30 mouse cellular contexts compared by ENCODE assay signal in genomic region chr9:61813291-61813690, GRCm38 (mm10).
DNase-seq lines count a peak whose midpoint lies in the region; ATAC-seq and TF ChIP-seq lines count a peak whose summit lies in the region.
"Had no signal": no experiment of that assay in that cellular context is flagged by ENCODE, and none has a peak within 500 bp of the region (broad histone marks: within the 10 kb centered on the region; RNA-seq: fewer than 3 reads in every experiment).

No protein-coding gene starts in this region.

- DNase-seq in liver, adult 2 months (ENCODE audit: extremely low read depth, low read depth, low spot score), result peak; percentile 95
- DNase-seq in liver, embryonic 11.5 days (ENCODE audit: low spot score), result no peak
- DNase-seq in CD4-positive helper T cell, adult 2 months (ENCODE audit: low read depth, low spot score), result peak; percentile 20
- DNase-seq in CD4-positive, CD25-positive, alpha-beta regulatory T cell, adult 2 months (ENCODE audit: low read depth, low spot score), result peak; percentile 20
- DNase-seq in cerebellum, postnatal 25 days, result no peak
- DNase-seq in right cerebral cortex, adult 2 months (ENCODE audit: low spot score in 2 of 2), result no peak
- DNase-seq in spleen, postnatal 4 days (ENCODE audit: low spot score in 2 of 2), result no peak
- DNase-seq: adrenal gland, adult 2 months; adrenal gland, postnatal 14 days; cerebellum, adult 11 months; cerebellum, adult 2 months; cerebellum, adult 9-11 months; cerebellum, postnatal 36 days; embryo, embryonic 11 days; gastrocnemius, postnatal 10 days; gastrocnemius, postnatal 36 days; heart, adult 2 months; heart, postnatal 10 days; heart, postnatal 36 days had no signal

- WGBS in liver, adult 2 months, result 18% methylated on average over 3 of the region's 3 CpGs
- WGBS in liver, embryonic 11.5 days, result 75% methylated on average over 3 of the region's 3 CpGs
- WGBS in liver, embryonic 16.5 days (ENCODE audit: insufficient replicate concordance), result 50% methylated on average over 3 of the region's 3 CpGs

- TF ChIP-seq CTCF in liver, adult 2 months (IDR thresholded peaks at IDR 0.05; ENCODE audit: low read depth, low read length), result no peak

- no peaks in the 10 kb centered on the region for H3K9me3 ChIP-seq in liver, embryonic 11.5 days (ENCODE audit: control insufficient read depth, low read length)
- no peaks in the 10 kb centered on the region for H3K9me3 ChIP-seq in liver, embryonic 16.5 days (replicated peaks; ENCODE audit: control insufficient read depth, low read length)
- H3K9me3 ChIP-seq: embryonic facial prominence, embryonic 10.5 days; embryonic facial prominence, embryonic 13.5 days; forebrain, embryonic 12.5 days; forebrain, embryonic 15.5 days; heart, embryonic 12.5 days; heart, embryonic 15.5 days; hindbrain, embryonic 10.5 days; hindbrain, embryonic 13.5 days had no signal

- H3K4me3 ChIP-seq in liver, adult 2 months (ENCODE audit: insufficient read depth, low read depth, low read length), result no peak overlapping the region
- no peak overlapping the region for H3K4me3 ChIP-seq in liver, embryonic 11.5 days (ENCODE audit: low read depth, low read length)
- H3K4me3 ChIP-seq in liver, embryonic 16.5 days (ENCODE audit: low read depth, low read length), result no peak overlapping the region
- H3K4me3 ChIP-seq: embryonic facial prominence, embryonic 10.5 days; embryonic facial prominence, embryonic 13.5 days; erythroblast, embryonic 14.5 days; forebrain, embryonic 12.5 days; forebrain, embryonic 15.5 days; heart, adult 2 months; heart, embryonic 12.5 days; heart, embryonic 15.5 days; hindbrain, embryonic 10.5 days; hindbrain, embryonic 13.5 days had no signal

- peak overlapping the region; percentile 96 for H3K27ac ChIP-seq in liver, adult 2 months (replicated peaks; ENCODE audit: insufficient read depth, low read depth, low read length)
- no peak overlapping the region for H3K27ac ChIP-seq in liver, embryonic 11.5 days (ENCODE audit: low read depth, low read length)
- peak overlapping the region; percentile 64 for H3K27ac ChIP-seq in liver, embryonic 16.5 days (ENCODE audit: low read length)
- H3K27ac ChIP-seq: embryonic facial prominence, embryonic 10.5 days; embryonic facial prominence, embryonic 13.5 days; forebrain, embryonic 12.5 days; forebrain, embryonic 15.5 days; heart, adult 2 months; heart, embryonic 15.5 days; hindbrain, embryonic 10.5 days; hindbrain, embryonic 13.5 days had no signal

- no peaks in the 10 kb centered on the region for H3K36me3 ChIP-seq in liver, adult 2 months (ENCODE audit: control insufficient read depth, insufficient read depth, low read length)
- H3K36me3 ChIP-seq in liver, embryonic 11.5 days (ENCODE audit: control insufficient read depth, insufficient read depth, low read length), result no peaks in the 10 kb centered on the region
- no peaks in the 10 kb centered on the region for H3K36me3 ChIP-seq in liver, embryonic 16.5 days (ENCODE audit: control insufficient read depth, insufficient read depth)
- H3K36me3 ChIP-seq: embryonic facial prominence, embryonic 10.5 days; embryonic facial prominence, embryonic 13.5 days; forebrain, embryonic 12.5 days; forebrain, embryonic 15.5 days; heart, embryonic 12.5 days; heart, embryonic 15.5 days; hindbrain, embryonic 10.5 days; hindbrain, embryonic 13.5 days had no signal

- H3K4me1 ChIP-seq in liver, adult 2 months (ENCODE audit: control insufficient read depth, insufficient read depth, low read length), result peaks cover 45% of the 10 kb centered on the region
- H3K4me1 ChIP-seq in liver, embryonic 11.5 days (replicated peaks; ENCODE audit: control insufficient read depth, insufficient read depth, low read length), result peaks cover 5% of the 10 kb centered on the region; the same call in 1 of the 2 replicates
- peaks cover 3% of the 10 kb centered on the region for H3K4me1 ChIP-seq in liver, embryonic 16.5 days (ENCODE audit: control insufficient read depth, low read depth, low read length)
- H3K4me1 ChIP-seq: forebrain, embryonic 15.5 days; heart, embryonic 15.5 days had no signal

- H3K4me2 ChIP-seq in liver, embryonic 11.5 days, result no peak overlapping the region
- no peak overlapping the region for H3K4me2 ChIP-seq in liver, embryonic 16.5 days (ENCODE audit: low read depth, low read length)
- H3K4me2 ChIP-seq: embryonic facial prominence, embryonic 13.5 days; forebrain, embryonic 12.5 days; forebrain, embryonic 15.5 days; heart, embryonic 12.5 days; heart, embryonic 15.5 days; hindbrain, embryonic 13.5 days had no signal

- TF ChIP-seq POLR2A in liver, adult 2 months (IDR thresholded peaks at IDR 0.05; ENCODE audit: extremely low read depth, insufficient read depth, low read length), result no peak

- no peaks in the 10 kb centered on the region for H3K27me3 ChIP-seq in liver, adult 2 months (ENCODE audit: control insufficient read depth, insufficient read depth, low read length)
- H3K27me3 ChIP-seq in liver, embryonic 11.5 days (replicated peaks; ENCODE audit: control insufficient read depth, insufficient read depth, low read length), result no peaks in the 10 kb centered on the region; the same call in 1 of the 2 replicates
- no peaks in the 10 kb centered on the region for H3K27me3 ChIP-seq in liver, embryonic 16.5 days (ENCODE audit: control insufficient read depth, insufficient read depth, low read depth, low read length)
- H3K27me3 ChIP-seq: forebrain, embryonic 15.5 days; heart, embryonic 12.5 days had no signal

- H3K79me2 ChIP-seq in liver, adult 2 months (ENCODE audit: control insufficient read depth, insufficient read depth, low read length), result no peaks in the 10 kb centered on the region

- no peak overlapping the region for H3K9ac ChIP-seq in liver, adult 2 months (ENCODE audit: low read depth, low read length)
- no peak overlapping the region for H3K9ac ChIP-seq in liver, embryonic 11.5 days (ENCODE audit: low read depth, low read length)
- no peak overlapping the region for H3K9ac ChIP-seq in liver, embryonic 16.5 days (ENCODE audit: low read depth, low read length)
- H3K9ac ChIP-seq: embryonic facial prominence, embryonic 13.5 days; forebrain, embryonic 12.5 days; forebrain, embryonic 15.5 days; heart, embryonic 12.5 days; heart, embryonic 15.5 days; hindbrain, embryonic 13.5 days had no signal

- no peak for ATAC-seq in liver, embryonic 11.5 days (replicated peaks; ENCODE audit: low FRiP score)
- peak; percentile 31; the same call in 1 of the 2 replicates for ATAC-seq in liver, embryonic 16.5 days (ENCODE audit: low read depth)
- ATAC-seq: forebrain, embryonic 15.5 days; hindbrain, embryonic 16.5 days had no signal

Comparison
In these comparisons a context has a peak if more than half of its experiments do, and no peak if none do; other contexts are left out.
1. DNase-seq: peak in liver, adult 2 months (single experiment), CD4-positive helper T cell, adult 2 months (single experiment) and CD4-positive, CD25-positive, alpha-beta regulatory T cell, adult 2 months (single experiment); none in liver, embryonic 11.5 days (single experiment), cerebellum, postnatal 25 days (0 of 2), right cerebral cortex, adult 2 months (0 of 2) and spleen, postnatal 4 days (0 of 2).